Mouse (Mus musculus) erythroblast, embryonic 14.5 days (primary cell): ENCODE data around the gene Actl11.

ENCODE experiments used
- GATA1 ChIP-seq: IDR thresholded peaks from 2 replicates; pipeline ENCODE4 v1.6.1; 2012; ENCODE audit warnings: low read length, inconsistent platforms, mixed read lengths
- TAL1 ChIP-seq: IDR thresholded peaks from 3 replicates; pipeline ENCODE4 v1.6.1; 2012; ENCODE audit warnings: low read length, inconsistent platforms, mixed read lengths

DNA sequence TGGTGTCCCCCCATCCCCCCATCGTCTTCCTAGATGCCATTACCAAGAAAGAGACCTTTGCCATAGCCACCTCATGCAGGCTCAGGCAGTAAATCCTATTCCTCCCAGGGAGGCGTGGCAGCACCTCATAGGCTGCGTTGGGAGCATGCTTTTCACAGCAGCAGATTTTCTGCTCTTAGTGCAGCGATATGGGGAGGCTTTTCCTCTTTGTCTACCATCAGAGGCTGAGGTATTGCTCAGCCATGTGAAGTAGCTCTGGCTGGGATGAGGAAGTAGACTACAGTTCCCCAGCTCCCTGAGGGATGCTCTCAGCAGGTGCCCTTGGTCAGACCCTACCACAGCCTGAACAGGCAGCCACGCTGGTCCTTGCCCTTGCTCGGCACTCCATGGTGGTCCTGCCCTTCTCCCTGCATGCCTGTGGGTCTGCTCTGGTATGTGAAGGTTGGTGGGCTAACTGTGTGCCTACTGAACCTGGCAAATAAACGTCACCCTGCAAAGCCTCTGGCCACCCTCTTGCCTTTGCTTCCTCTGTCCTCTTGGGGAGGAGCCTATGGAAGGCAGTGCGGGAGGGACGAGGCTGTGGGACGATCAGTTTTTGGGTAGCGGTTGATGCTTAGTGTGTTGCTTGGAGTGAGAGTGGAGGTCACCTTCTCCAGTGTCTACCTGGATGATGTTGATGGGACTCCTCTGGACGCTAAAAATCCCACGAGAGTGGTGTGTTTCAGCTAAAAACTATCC is 21.1 kb downstream of the Actl11 start:
- TF ChIP-seq GATA1 (no peak), TAL1 (no peak)
